ENCODE assay signal across 24 mouse cellular contexts in the genomic region with DNA sequence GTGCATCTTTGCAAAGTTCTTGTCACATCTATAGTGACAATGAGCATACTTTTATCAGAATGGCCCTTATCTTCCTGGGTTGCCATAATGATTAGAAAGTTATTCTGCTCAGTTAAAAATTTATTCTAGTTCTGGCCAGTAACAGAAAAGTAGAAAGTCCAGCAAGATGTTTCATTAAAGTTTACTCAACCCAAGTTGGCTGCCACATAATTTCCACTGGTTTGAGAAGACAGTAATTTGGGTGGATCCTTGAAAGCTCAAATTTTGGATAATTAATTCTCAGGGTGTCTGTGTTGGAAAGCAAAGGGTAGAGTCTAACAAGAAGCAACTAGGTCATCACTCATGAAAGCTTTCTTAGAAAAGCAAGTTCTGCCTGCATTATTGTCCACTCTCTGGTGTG. TPM values are rescaled to one million over a fixed set of nuclear protein-coding genes. Genes with fewer than 3 reads are reported as not detected.
"Had no signal": no experiment of that assay in that cellular context is flagged by ENCODE, and none has a peak within 500 bp of the region (broad histone marks: within the 10 kb centered on the region; RNA-seq: fewer than 3 reads in every experiment).

No protein-coding gene starts in this region.

- H3K9me3 ChIP-seq: midbrain, embryonic 10.5 days; midbrain, embryonic 12.5 days; neural tube, embryonic 13.5 days; neural tube, embryonic 15.5 days had no signal

- ATAC-seq: midbrain, embryonic 16.5 days had no signal

- DNase-seq: lung, embryonic 14.5 days; lung, postnatal 10 days; lung, postnatal 4 days; midbrain, embryonic 14.5 days; retina, postnatal 1 day; right cerebral cortex, adult 18-20 months; right cerebral cortex, postnatal 25 days; right cerebral cortex, postnatal 4 days; spleen, adult 18-20 months; thymus, adult 18-20 months; thymus, postnatal 14 days; thymus, postnatal 36 days had no signal

- H3K9ac ChIP-seq: lung, embryonic 14.5 days; midbrain, embryonic 12.5 days; neural tube, embryonic 13.5 days; neural tube, embryonic 15.5 days had no signal

- H3K4me2 ChIP-seq: lung, embryonic 14.5 days; midbrain, embryonic 12.5 days; neural tube, embryonic 13.5 days; neural tube, embryonic 15.5 days had no signal

- H3K4me3 ChIP-seq: midbrain, embryonic 10.5 days; midbrain, embryonic 12.5 days; myocyte; neural tube, embryonic 13.5 days; neural tube, embryonic 15.5 days had no signal

- H3K27me3 ChIP-seq: midbrain, embryonic 12.5 days; neural tube, embryonic 13.5 days; neural tube, embryonic 15.5 days had no signal

- H3K36me3 ChIP-seq: midbrain, embryonic 10.5 days; midbrain, embryonic 12.5 days; neural tube, embryonic 13.5 days; neural tube, embryonic 15.5 days had no signal

- H3K27ac ChIP-seq: midbrain, embryonic 10.5 days; midbrain, embryonic 12.5 days; neural tube, embryonic 13.5 days; neural tube, embryonic 15.5 days had no signal

- H3K4me1 ChIP-seq: midbrain, embryonic 10.5 days; midbrain, embryonic 12.5 days; neural tube, embryonic 13.5 days; neural tube, embryonic 15.5 days had no signal

RNA-seq across cellular contexts. Expression of a gene that starts 41.5 kb away (rescaled TPM):
- polyA plus RNA-seq: lung, embryonic 14.5 days; lung, embryonic 16.5 days; midbrain, embryonic 10.5 days; midbrain, embryonic 12.5 days; midbrain, embryonic 14.5 days; midbrain, embryonic 16.5 days; myocyte; neural tube, embryonic 11.5 days; neural tube, embryonic 13.5 days; neural tube, embryonic 15.5 days; small intestine, adult 2 months; stomach, embryonic 14.5 days; stomach, embryonic 16.5 days; thymus, postnatal 0 days had no signal
